Mouse (Mus musculus) monocyte, adult 2 months (primary cell): ENCODE data around the gene Gid4.
A peak's percentile ranks its signal among the peaks of the same experiment; 100 is the strongest.

Source experiments
- DNase-seq, 2 experiments: peaks; one replicate each; pipeline ENCODE4 v3.0.0; 2022; ENCODE audit warnings: low spot score in 2 of 2, low read depth in 1 of 2

Gene Gid4

GRCm38 (mm10) chr11:60416963-60417716 lies at the start of gene Gid4:
Gene Gid4, plus strand, starts transcription at chr11:60417145.
- DNase-seq = peak; percentile 98

- no peak for DNase-seq
Measured at GRCm38 (mm10) chr11:60367256-60367655, 49.7 kb upstream of the Gid4 start.

GRCm38 (mm10) chr11:60368909-60369308 lies 48.0 kb upstream of the Gid4 start:
- no peak for DNase-seq

- DNase-seq = no peak
Measured at GRCm38 (mm10) chr11:60369448-60369847, 47.5 kb upstream of the Gid4 start.

GRCm38 (mm10) chr11:60370431-60370830 lies 46.5 kb upstream of the Gid4 start:
- no peak for DNase-seq

DNA sequence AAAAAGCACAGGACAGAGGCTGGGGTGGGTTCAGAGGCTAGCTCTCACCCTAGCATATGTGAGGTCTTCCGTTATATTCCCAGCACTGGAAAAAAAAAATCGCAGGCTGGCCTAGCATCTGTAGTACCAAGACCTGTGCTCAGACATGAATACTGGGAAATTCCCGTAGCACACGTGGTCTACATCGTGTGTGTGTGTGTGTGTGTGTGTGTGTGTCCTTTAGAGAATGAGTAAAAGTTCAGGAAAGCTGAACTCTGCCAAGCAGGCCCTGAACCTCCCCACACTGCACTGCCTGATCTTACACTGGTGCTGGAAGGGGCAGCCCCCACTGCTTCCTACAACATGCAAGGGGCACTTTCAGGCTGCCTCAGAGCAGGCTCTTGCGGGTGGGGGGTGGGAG lies 42.5 kb upstream of the Gid4 start:
- no peak for DNase-seq

DNA sequence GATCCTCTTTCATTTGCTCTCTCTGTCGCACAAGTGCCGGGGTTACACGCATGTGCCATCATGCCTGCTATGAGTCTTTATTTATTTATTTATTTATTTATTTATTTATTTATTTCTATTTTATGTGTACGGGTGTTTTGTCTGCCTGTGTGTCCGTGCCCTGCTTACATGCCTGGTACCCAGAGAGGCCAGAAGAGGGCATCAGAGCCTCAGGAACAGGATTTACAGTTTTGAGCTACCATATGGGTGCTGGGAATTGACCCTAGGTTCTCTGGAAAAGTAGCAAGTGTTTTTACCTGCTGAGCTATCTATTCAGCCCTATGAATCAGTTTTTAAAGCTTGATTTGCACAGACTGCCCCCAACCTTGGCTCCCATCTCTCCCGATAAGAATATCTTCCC lies 33.4 kb upstream of the Gid4 start:
- no peak for DNase-seq

GRCm38 (mm10) chr11:60384762-60385421 lies 32.1 kb upstream of the Gid4 start:
- DNase-seq = no peak

GRCm38 (mm10) chr11:60385946-60386345 lies 31.0 kb upstream of the Gid4 start:
- DNase-seq = no peak

- DNase-seq = no peak
Measured at GRCm38 (mm10) chr11:60387944-60388343, 29.0 kb upstream of the Gid4 start.

DNA sequence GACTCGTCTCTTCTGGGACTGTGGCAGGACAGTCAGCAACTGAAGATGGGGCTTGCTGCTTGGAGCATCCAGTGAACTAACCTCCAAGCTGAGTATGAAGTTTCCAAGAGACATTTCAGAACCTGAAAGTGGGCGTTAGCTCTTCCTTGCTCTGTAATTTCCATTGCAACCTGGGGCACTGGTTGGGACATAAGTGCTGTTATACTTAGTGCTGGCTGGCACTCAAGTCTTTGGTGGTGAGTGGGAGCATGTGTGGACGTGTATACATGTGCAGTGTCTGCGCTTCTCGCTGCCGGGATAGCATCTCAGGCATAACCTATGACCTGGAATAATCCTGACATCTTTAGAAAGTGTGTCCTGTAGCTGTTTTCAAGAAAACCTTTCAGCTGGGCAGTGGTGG lies 25.6 kb upstream of the Gid4 start:
- no peak for DNase-seq

DNA sequence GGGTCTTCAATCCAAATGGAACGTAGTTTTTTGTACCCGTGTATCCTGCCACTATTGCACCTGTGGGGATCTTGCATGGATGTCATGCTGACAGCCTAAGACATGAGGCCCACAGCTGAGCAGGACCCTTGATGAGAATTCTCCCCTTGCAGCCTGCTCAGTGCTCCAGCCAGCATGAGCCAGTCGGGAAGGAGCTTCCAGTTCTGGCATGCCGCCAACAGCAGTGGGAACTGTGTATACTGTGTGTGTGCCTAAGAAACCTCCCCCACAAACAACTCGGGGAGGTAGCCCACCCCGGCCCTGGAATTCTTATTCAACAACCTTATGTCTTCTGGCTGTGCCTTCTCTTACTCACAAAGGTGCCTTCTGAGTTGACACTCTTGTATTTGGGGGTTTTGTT lies 20.4 kb upstream of the Gid4 start:
- DNase-seq = no peak

GRCm38 (mm10) chr11:60397172-60397571 lies 19.8 kb upstream of the Gid4 start:
- no peak for DNase-seq

DNA sequence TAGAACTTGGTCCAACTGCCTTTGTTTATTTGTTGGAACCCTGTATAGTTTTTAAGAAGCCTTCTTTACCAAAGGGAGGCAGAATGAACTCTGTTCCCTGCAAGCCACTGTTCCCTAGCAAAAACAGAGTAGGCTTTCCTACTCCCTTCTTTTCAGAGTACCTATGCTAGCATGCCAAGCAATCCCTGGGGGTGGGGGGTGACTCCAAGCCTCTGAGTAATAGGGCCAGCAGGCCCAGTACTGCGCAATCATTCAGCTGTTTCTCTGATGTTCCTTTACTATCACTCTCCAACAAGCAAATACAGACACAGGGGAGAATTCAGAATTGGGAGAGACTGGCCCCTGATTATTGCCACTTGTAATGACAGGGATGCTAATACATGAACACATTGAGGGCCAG lies 10.3 kb upstream of the Gid4 start:
- DNase-seq = no peak

- peak in 1 of 2 experiments; percentile 18 for DNase-seq
Measured at GRCm38 (mm10) chr11:60412173-60412572, 4.8 kb upstream of the Gid4 start.

DNA sequence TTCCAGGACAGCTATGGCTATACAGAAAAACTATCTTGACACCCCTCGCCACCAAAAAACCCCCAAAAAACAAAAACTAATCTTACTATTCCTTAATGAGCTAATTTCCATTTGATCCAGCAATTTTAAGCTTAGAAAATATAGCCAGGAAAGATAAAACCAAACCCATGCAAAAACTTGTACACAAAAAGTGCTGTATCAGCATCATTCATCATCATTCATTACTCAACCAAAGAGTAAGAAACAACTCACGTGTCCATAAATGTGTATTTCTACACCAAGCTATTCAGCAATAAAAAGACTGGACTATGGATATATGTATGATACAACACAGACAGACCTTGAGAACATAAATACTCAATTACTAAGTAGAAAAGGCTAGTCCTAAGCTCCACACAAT lies 4.0 kb upstream of the Gid4 start:
- no peak for DNase-seq

- DNase-seq = no peak
Measured at GRCm38 (mm10) chr11:60416590-60416962, 369 bp upstream of the Gid4 start.

GRCm38 (mm10) chr11:60417717-60418472 lies 950 bp downstream of the Gid4 start, which contains the start of gene Atpaf2:
Gene Atpaf2, minus strand, starts transcription at chr11:60418457.
- peak in 1 of 2 experiments; percentile 11 for DNase-seq

DNA sequence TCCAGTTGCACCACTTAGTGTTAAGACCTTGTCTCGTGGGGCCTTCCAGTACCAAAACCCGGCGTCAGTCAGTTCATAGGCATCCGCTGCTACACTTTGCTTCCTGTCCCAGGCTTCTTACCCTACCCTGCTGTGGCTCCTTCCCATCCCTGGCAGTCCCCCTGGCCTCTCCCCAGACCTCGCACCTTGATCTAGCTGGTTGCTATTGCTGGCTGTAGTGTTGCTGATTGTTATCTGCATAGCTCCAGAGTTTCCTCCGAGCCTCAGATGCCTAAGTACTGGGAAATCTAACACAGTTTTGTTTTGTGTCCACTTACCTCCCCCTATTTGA lies 1.5 kb downstream of the Gid4 start:
- no peak for DNase-seq

DNA sequence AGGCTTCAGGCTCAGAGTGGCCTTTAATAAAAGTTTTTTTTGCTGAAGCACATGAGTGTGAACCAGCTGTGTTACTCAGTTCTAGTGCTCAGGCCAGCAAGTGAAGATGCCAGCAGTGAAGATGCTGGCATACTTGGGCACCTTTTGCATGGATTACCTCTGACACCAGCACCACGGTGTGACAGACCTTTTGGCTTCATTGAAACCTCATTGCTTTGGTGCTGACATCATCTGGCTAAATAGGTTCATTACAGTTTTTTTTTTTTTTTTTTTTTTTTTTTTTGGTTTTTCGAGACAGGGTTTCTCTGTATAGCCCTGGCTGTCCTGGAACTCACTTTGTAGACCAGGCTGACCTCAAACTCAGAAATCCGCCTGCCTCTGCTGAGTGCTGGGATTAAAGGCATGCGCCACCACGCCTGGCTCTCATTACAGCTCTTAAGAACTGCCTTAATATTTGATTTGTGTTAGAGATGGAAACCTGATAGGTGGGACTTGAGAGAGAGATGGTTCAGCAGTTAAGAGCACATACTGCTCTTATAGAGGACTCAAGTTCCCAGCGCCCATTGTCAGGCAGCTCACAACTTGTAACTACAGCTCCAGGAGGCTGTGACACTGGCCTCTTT lies 5.2 kb downstream of the Gid4 start:
- no peak for DNase-seq

- DNase-seq = no peak
Measured at GRCm38 (mm10) chr11:60423006-60423405, 6.1 kb downstream of the Gid4 start.

- no peak for DNase-seq
Measured at GRCm38 (mm10) chr11:60426417-60426816, 9.5 kb downstream of the Gid4 start.
